Mouse (Mus musculus): Measurements from ENCODE around the gene Eps8.
A peak's percentile ranks its signal among the peaks of the same experiment; 100 is the strongest.
"Not testable (repeated sequence)": the region's sequence is repeated elsewhere in the genome, so short reads cannot be mapped to it uniquely, and the experiment has no call there.

Gene Eps8

GRCm38 (mm10) chr6:137514872-137515271 is 139.8 kb downstream of the Eps8 start:
- no peak for DNase-seq (ENCODE audit: low spot score)

GRCm38 (mm10) chr6:137512753-137513152 is 141.9 kb downstream of the Eps8 start:
- DNase-seq (ENCODE audit: low spot score): no peak

DNA sequence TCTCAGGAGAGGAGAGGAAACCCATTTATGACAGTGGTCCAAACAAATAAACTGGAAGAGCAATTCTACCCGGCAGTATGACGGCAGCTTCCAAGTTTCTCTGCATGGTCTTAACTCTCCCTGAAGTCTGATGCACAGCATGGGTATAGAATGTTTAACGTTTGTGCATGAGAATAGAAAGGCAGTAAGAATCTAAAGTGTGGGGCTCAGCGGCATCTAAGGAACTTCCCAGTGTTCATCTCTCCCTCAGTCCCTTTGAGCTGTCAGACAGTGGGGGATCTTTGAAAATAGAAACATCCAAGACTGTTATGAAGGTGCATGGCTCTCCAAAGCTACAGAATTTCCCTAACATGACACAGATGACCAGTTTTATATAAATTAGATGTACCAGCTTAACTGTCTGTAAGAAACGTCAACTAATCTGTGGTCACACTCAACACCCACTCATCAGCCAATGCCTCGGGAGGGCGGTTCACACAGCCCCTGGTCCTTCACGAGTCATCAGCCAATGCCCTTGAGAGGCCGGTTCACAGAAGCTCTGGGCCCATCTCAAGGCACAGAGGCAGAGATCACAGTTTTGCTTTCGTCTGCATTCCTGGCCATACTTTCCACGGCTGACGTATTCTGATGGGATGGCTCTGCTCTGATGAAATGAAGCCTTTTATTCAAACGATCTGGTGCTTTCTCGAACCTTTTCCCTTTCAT is 145.2 kb downstream of the Eps8 start:
- DNase-seq (ENCODE audit: low spot score): no peak

DNA sequence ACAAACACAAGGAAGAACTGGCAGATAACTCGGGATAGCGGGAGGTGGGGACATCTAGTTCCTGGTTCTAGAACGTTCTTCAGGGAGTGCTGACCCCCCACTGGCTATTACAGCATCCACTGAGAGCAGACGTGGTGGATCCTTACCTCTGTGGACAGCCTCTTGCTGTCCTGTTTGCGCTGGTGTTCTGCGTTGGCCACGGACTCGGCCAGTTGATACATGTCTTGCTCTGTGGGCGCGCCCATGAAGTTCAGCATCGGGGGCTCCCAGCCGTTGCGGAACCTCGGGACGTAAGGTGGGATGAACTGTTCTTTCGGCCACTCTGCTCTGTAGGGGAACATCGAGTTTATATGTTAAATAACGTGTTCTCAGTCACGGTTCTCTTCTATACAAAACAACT is 145.7 kb downstream of the Eps8 start:
- no peak for DNase-seq (ENCODE audit: low spot score)

- no peak for DNase-seq (ENCODE audit: low spot score)
Observed at GRCm38 (mm10) chr6:137506563-137506962, 148.1 kb downstream of the Eps8 start.

DNA sequence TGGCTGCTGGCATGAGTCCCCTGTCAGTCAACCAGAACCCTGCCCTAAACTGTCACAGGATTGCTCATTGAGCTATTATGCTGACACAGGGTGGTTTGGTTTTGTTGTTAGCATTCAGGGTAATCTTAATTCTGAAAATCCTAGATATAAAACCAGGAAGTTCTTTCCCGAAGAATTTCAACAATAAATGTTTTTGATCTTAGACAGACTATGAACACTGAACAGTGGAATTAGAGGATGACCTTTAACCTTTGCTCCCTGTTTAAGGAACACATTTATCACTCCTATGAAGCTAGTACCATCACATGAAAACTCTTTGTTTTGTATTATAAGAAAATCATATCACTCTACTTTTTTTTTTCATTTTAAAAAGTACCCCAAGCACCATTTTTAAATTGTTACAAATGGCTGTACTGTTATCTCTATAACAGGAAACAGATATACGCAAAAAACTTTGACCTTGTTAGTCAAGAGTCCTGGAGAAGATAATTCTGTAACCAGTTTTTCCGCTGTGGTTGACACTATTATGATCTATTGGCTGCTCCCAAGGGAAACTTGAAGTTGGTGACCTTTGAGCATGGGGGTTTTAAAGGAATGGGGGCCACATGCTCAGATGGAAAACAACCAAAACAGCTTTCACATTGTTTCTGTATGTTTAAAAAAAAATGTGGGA is 149.0 kb downstream of the Eps8 start:
- no peak for DNase-seq (ENCODE audit: low spot score)

- DNase-seq (ENCODE audit: low spot score): no peak
Observed at GRCm38 (mm10) chr6:137504052-137504451, 150.6 kb downstream of the Eps8 start.

DNA sequence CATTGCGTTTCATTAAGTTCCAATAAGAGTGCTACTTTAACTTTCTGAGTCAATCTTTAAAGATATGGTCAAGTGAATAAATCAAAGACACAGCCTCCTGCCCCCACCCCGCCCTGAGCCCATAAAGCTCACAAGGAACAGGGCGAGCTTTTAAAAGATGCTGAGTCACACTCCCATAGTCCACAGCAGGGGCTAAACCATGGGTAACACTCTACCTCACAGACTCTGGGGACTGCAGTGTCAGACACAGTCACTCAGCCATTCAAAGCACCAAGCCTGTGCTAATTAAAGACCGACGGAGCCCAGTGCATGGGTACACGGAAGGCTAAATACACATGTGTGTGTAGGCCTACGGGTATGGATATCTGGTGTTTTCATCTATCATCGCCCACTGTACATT is 151.2 kb downstream of the Eps8 start:
- no peak for DNase-seq (ENCODE audit: low spot score)

GRCm38 (mm10) chr6:137503009-137503408 is 151.7 kb downstream of the Eps8 start:
- DNase-seq (ENCODE audit: low spot score): no peak

DNA sequence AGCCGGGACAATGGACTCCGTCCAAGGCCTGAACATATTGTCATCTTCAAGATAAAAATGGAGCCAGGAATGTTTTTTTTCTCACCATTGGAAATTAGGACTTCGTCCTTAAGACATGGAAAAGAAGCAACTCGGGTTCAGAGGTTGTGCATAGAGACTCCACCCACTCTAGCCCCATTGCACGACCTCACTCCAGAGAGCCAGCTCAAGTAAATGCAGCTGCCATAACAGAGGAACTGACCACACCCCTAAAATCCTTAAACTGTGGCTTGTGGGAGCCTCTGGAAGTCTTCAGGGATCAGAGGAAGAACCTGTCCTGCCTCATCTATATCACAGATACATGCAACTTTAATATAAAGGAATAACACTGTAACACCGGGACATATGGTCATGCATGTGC is 155.9 kb downstream of the Eps8 start:
- no peak for DNase-seq (ENCODE audit: low spot score)

- no peak for DNase-seq (ENCODE audit: low spot score)
Observed at GRCm38 (mm10) chr6:137497208-137497835, 157.4 kb downstream of the Eps8 start.

GRCm38 (mm10) chr6:137496562-137496961 is 158.1 kb downstream of the Eps8 start:
- no peak for DNase-seq (ENCODE audit: low spot score)

DNA sequence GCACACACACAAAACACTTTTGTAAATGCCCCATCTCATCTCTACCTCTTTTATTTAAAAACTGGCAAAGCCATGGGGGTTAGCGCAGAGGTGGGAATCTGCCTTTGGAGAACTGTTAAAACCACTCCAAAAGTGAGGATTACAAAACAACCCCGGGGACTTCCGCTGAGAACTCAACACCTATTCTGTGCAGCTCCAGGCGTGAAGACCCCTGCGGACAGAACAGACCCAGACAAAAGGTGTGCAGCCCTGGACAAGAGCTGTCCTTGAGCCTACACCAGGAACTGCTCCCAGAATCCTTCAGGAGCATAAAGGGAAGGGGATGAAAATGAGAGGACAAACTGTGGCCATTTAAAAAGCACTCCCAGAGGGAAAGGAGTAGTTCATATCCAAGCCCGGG is 159.4 kb downstream of the Eps8 start:
- DNase-seq (ENCODE audit: low spot score): no peak

DNA sequence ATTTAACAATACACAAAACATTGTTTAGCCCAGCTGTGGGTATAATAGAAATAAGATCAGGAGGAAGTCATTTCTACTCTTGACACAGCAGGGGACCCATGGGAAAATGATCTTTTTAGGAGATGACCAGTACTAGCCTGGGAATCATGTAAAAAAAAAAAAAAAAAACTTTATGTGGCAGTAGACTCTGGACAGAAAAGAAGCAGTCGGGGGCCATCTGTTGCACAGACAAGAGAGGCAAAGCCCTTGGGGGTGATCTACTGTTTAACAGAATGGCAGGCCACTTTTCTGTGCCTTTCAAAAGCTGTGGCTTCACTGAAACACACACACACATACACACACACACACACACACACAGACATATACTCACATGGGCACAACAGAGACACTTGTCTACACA is 159.9 kb downstream of the Eps8 start:
- DNase-seq (ENCODE audit: low spot score): no peak

GRCm38 (mm10) chr6:137494136-137494475 is 160.6 kb downstream of the Eps8 start:
- DNase-seq (ENCODE audit: low spot score): no peak

- no peak for DNase-seq (ENCODE audit: low spot score)
Observed at GRCm38 (mm10) chr6:137493211-137494135, 161.2 kb downstream of the Eps8 start.

DNA sequence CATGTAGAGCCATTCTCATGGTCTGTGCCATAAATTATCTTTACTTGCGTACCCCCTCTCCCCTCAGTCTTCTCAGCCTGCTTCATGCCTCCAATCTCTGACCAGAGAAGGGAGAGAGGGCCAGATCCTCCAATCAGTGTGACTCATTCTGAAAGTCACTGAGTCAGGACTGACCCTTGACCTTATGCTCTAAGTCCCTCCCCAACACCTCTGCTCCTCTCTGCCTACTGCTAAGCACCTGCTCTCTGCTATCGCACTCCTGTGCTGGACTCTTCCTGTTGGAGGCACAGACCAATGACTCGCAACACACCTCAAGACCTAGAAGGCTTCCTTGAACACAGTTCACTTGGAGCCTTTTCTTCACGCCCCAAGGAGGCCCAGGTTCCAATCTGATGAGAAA is 162.1 kb downstream of the Eps8 start:
- no peak for DNase-seq (ENCODE audit: low spot score)

GRCm38 (mm10) chr6:137491659-137492058 is 163.0 kb downstream of the Eps8 start:
- DNase-seq (ENCODE audit: low spot score): no peak

DNA sequence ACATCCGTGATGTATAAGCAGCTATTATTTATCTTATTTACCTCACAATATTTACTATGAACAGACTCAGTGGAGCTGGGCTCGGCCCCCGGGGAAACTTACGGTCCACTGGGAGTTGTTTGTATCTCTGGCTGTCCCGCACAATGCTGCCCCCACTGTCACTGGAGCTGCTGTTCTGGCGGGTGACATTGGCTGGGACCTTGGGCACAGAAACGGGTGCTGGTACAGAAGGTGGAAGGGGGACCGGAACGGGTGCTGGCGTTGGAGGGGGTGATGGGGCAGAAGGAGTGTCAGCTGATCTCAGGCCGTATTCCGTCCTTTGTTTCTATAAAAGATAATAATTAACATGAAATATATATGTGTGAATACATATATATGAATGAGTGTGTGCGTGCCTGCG is 164.6 kb downstream of the Eps8 start:
- DNase-seq (ENCODE audit: low spot score): no peak

- DNase-seq (ENCODE audit: low spot score): peak; percentile 78
Observed at GRCm38 (mm10) chr6:137487443-137487842, 167.2 kb downstream of the Eps8 start.

DNA sequence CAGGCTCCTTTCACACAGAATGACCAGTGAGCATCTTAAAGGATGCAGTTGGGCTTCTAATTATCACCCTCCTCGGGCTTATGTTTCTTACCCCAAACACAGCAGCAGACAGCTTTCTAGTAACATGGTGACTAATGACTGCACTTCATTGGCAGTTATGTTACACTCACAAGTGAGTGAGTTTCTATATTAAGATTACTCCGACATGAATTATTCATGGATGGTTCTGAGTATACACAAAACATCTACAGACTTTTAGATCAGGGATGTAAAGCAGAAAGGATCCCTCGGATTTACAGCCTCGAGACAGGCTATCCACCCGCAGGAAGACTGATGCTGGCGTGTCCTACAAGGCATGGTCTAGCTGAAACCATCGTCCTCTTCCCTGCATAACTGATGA is 171.8 kb downstream of the Eps8 start:
- no peak for DNase-seq (ENCODE audit: low spot score)

GRCm38 (mm10) chr6:137475695-137476094 is 179.0 kb downstream of the Eps8 start:
- DNase-seq (ENCODE audit: low spot score): not testable (repeated sequence)
